Mouse (Mus musculus) liver, embryonic 16.5 days (tissue): ENCODE measurements around the gene Pcyt1a. TPM values are rescaled to one million over a fixed set of nuclear protein-coding genes. Genes with fewer than 3 reads are reported as not detected.

Source experiments
- ATAC-seq: fragments of 200-750 bp; cut with Nextera tagmentation; 2 replicates; pipeline ENCODE4 v1.8.0; 2017; ENCODE audit warnings: low read depth, mild to moderate bottlenecking, moderate number of reproducible peaks, moderate library complexity
- H3K27ac ChIP-seq: fragments of 300-500 bp; sonication (generic); 2 replicates; pipeline ENCODE4 v1.5.1; 2014; ENCODE audit warnings: mild to moderate bottlenecking, low read length
- H3K27me3 ChIP-seq: fragments of 300-500 bp; sonication (generic); 2 replicates; pipeline ENCODE4 v1.6.1; 2014; ENCODE audit warnings: low read depth, low read length, mixed read lengths; ENCODE audit not compliant: control insufficient read depth, insufficient read depth
- H3K36me3 ChIP-seq: fragments of 300-500 bp; sonication (generic); 2 replicates; pipeline ENCODE4 v1.6.1; 2014; ENCODE audit warnings: mild to moderate bottlenecking; ENCODE audit not compliant: control insufficient read depth, insufficient read depth
- H3K4me1 ChIP-seq: fragments of 300-500 bp; sonication (generic); 2 replicates; pipeline ENCODE4 v1.6.1; 2014; ENCODE audit warnings: low read depth, low read length, mixed read lengths; ENCODE audit not compliant: control insufficient read depth
- H3K4me2 ChIP-seq: fragments of 300-500 bp; sonication (generic); 2 replicates; pipeline ENCODE4 v1.6.1; 2014; ENCODE audit warnings: low read depth, low read length, mixed read lengths
- H3K4me3 ChIP-seq: fragments of 300-500 bp; sonication (generic); 2 replicates; pipeline ENCODE4 v1.5.1; 2014; ENCODE audit warnings: low read depth, mild to moderate bottlenecking, low read length
- H3K9ac ChIP-seq: fragments of 300-500 bp; sonication (generic); 2 replicates; pipeline ENCODE4 v1.6.1; 2014; ENCODE audit warnings: low read depth, low read length
- H3K9me3 ChIP-seq: fragments of 300-500 bp; sonication (generic); replicated peaks from 2 replicates; pipeline ENCODE4 v1.6.1; 2016; ENCODE audit warnings: low read length; ENCODE audit not compliant: control insufficient read depth
- WGBS: fragments of 180-500 bp; shearing (Covaris S2); extraction: QIAGEN DNeasy Blood & Tissue Kit; methylation state at CpG from one replicate; pipeline ENCODE4 v1.1.7; 2014; ENCODE audit not compliant: insufficient replicate concordance; 5-methylcytosine and 5-hydroxymethylcytosine counted together
- polyA plus RNA-seq: library from polyadenylated mRNA; unstranded; fragments of >200 nt; fragmentation: Nextera tagmentation; extraction: Ambion mirVana; gene quantifications from 2 replicates; pipeline ENCODE4 v1.2.1, GENCODE M21; 2015

The Pcyt1a gene
- polyA plus RNA-seq, 1 experiment from 2014 or later, result 42.1 TPM

GRCm38 (mm10) chr16:32427506-32427905 is 3.2 kb upstream of the Pcyt1a start:
- peaks cover 13% of the 10 kb centered on the region for H3K4me1 ChIP-seq
- ATAC-seq, result no peak
- no peaks in the 10 kb centered on the region for H3K9me3 ChIP-seq
- no peak overlapping the region for H3K9ac ChIP-seq
- no peak overlapping the region for H3K27ac ChIP-seq
- no peaks in the 10 kb centered on the region for H3K27me3 ChIP-seq
- H3K36me3 ChIP-seq, result no peaks in the 10 kb centered on the region
- 77% methylated on average over 3 of the region's 3 CpGs for WGBS
- H3K4me3 ChIP-seq, result no peak overlapping the region
- H3K4me2 ChIP-seq, result no peak overlapping the region

- H3K4me1 ChIP-seq, result peaks cover 34% of the 10 kb centered on the region
- H3K9ac ChIP-seq, result peak overlapping the region; percentile 98
- peak; percentile 60 for ATAC-seq
- H3K27ac ChIP-seq, result peak overlapping the region; percentile 95
- H3K4me3 ChIP-seq, result peak overlapping the region; percentile 93
- WGBS, result 1% methylated on average over 28 of the region's 28 CpGs
- no peaks in the 10 kb centered on the region for H3K27me3 ChIP-seq
- peak overlapping the region; percentile 60 for H3K4me2 ChIP-seq
- no peaks in the 10 kb centered on the region for H3K9me3 ChIP-seq
- H3K36me3 ChIP-seq, result no peaks in the 10 kb centered on the region
These were observed 398 bp downstream of the Pcyt1a start for GRCm38 (mm10) chr16:32431047-32431591.

- H3K4me2 ChIP-seq, result peak overlapping the region; percentile 60
- H3K9me3 ChIP-seq, result no peaks in the 10 kb centered on the region
- H3K36me3 ChIP-seq, result no peaks in the 10 kb centered on the region
- peak overlapping the region; percentile 93 for H3K4me3 ChIP-seq
- no peak for ATAC-seq
- peaks cover 35% of the 10 kb centered on the region for H3K4me1 ChIP-seq
- no peaks in the 10 kb centered on the region for H3K27me3 ChIP-seq
- peak overlapping the region; percentile 95 for H3K27ac ChIP-seq
- H3K9ac ChIP-seq, result peak overlapping the region; percentile 98
- WGBS, result 75% methylated on average over 1 of the region's 1 CpGs
These were observed 1.2 kb downstream of the Pcyt1a start for GRCm38 (mm10) chr16:32431926-32432325.

- H3K4me2 ChIP-seq, result peak overlapping the region; percentile 60
- 0 out of 2 replicates have a peak overlapping the region, but pooled peaks have one; percentile 5 for H3K4me3 ChIP-seq
- no peak for ATAC-seq
- H3K27me3 ChIP-seq, result no peaks in the 10 kb centered on the region
- 64% methylated on average over 2 of the region's 2 CpGs for WGBS
- no peaks in the 10 kb centered on the region for H3K36me3 ChIP-seq
- H3K27ac ChIP-seq, result no peak overlapping the region; the same call in 1 of the 2 replicates
- peaks cover 39% of the 10 kb centered on the region for H3K4me1 ChIP-seq
- H3K9ac ChIP-seq, result no peak overlapping the region
- no peaks in the 10 kb centered on the region for H3K9me3 ChIP-seq
These were observed 2.4 kb downstream of the Pcyt1a start for GRCm38 (mm10) chr16:32433138-32433537.

- Histone ChIP-seq H3K27me3 (no peaks in the 10 kb centered on the region), H3K36me3 (no peaks in the 10 kb centered on the region), H3K9ac (peak overlapping the region; percentile 17; the same call in 1 of the 2 replicates), H3K9me3 (no peaks in the 10 kb centered on the region), H3K4me1 (peaks cover 39% of the 10 kb centered on the region), H3K4me3 (no peak overlapping the region), H3K27ac (no peak overlapping the region), H3K4me2 (peak overlapping the region; percentile 38)
- ATAC-seq, result no peak
- WGBS, result 9% methylated on average over 6 of the region's 6 CpGs
These were observed 3.3 kb downstream of the Pcyt1a start for GRCm38 (mm10) chr16:32434066-32434465.

GRCm38 (mm10) chr16:32434691-32435090 is 4.0 kb downstream of the Pcyt1a start:
- Histone ChIP-seq H3K27ac (0 out of 2 replicates have a peak overlapping the region, but pooled peaks have one; percentile 37), H3K4me1 (peaks cover 35% of the 10 kb centered on the region), H3K4me2 (no peak overlapping the region), H3K36me3 (no peaks in the 10 kb centered on the region), H3K9me3 (no peaks in the 10 kb centered on the region), H3K27me3 (no peaks in the 10 kb centered on the region), H3K9ac (no peak overlapping the region), H3K4me3 (no peak overlapping the region)
- no peak for ATAC-seq

GRCm38 (mm10) chr16:32436657-32437056 is 5.9 kb downstream of the Pcyt1a start:
- Histone ChIP-seq H3K36me3 (peaks cover 6% of the 10 kb centered on the region), H3K9me3 (no peaks in the 10 kb centered on the region), H3K4me2 (no peak overlapping the region), H3K27ac (no peak overlapping the region), H3K27me3 (no peaks in the 10 kb centered on the region), H3K4me1 (peaks cover 36% of the 10 kb centered on the region), H3K4me3 (no peak overlapping the region), H3K9ac (no peak overlapping the region)
- WGBS, result 50% methylated on average over 1 of the region's 1 CpGs
- no peak for ATAC-seq

- H3K4me3 ChIP-seq, result no peak overlapping the region
- ATAC-seq, result no peak
- no peak overlapping the region for H3K27ac ChIP-seq
- 91% methylated on average over 1 of the region's 1 CpGs for WGBS
- H3K9ac ChIP-seq, result no peak overlapping the region
- H3K4me2 ChIP-seq, result no peak overlapping the region
- no peaks in the 10 kb centered on the region for H3K9me3 ChIP-seq
- H3K36me3 ChIP-seq, result peaks cover 6% of the 10 kb centered on the region
- H3K27me3 ChIP-seq, result no peaks in the 10 kb centered on the region
- peaks cover 32% of the 10 kb centered on the region for H3K4me1 ChIP-seq
These were observed 6.5 kb downstream of the Pcyt1a start for GRCm38 (mm10) chr16:32437266-32437665.

- 0 out of 2 replicates have a peak overlapping the region, but pooled peaks have one; percentile 0 for H3K27ac ChIP-seq
These were observed 10.7 kb downstream of the Pcyt1a start for GRCm38 (mm10) chr16:32441432-32441831.

More at GRCm38 (mm10) chr16:32441432-32441831, 10.7 kb downstream of the Pcyt1a start:
- Histone ChIP-seq H3K9me3 (no peaks in the 10 kb centered on the region), H3K9ac (no peak overlapping the region), H3K27me3 (no peaks in the 10 kb centered on the region), H3K4me1 (peaks cover 23% of the 10 kb centered on the region), H3K36me3 (peaks cover 6% of the 10 kb centered on the region), H3K4me3 (no peak overlapping the region), H3K4me2 (no peak overlapping the region)
- no peak for ATAC-seq
- WGBS, result 81% methylated on average over 3 of the region's 3 CpGs
